Mouse (Mus musculus) cerebellum, adult 9-11 months (tissue): ENCODE results near the gene Fam3b.

Experiments
- DNase-seq: peaks from one replicate; pipeline ENCODE4 v3.0.0; 2022

The Fam3b gene

DNA sequence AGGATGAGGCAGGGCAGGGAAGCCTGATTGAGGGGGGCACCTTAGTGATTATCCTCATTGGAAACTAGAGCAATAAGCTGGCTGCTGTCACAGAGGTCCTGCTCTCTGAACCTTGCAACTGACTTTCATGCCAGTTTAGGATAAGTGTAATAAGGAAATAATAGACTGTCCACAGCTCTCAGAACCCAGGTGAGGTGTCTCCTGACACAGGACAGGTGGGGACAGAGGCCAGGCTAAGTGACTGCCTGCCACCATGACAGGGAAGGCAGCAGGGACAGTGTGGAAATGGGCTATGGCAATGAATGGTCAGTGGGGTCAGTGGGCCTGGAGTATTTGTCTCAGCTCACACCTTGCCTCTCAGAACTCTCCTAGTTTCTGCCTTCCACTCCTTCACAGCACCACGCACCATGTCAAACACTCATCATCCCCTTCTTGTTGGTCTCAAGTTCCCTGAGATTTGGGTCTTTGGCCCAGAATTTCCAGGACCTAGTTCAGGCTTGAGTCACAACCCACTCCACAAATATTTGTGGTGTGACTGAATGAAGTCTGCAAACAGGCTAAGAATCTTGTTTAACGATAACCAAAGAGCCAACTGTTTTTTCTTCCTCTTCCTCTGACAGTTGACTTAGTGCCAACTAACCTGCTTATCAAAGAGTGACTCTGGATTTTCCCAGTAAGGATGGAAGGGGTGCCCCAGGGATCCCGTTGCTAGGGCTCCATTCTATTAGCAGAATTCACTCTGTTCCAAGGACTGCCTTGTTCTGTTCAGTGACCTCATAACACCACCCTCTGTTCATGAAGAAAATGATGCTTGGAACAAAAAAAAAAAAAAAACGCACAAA lies at the start of gene Fam3b:
Gene Fam3b (minus strand): TSS at position 718 of the 842 bp plus-strand sequence.
- DNase-seq = no peak

DNA sequence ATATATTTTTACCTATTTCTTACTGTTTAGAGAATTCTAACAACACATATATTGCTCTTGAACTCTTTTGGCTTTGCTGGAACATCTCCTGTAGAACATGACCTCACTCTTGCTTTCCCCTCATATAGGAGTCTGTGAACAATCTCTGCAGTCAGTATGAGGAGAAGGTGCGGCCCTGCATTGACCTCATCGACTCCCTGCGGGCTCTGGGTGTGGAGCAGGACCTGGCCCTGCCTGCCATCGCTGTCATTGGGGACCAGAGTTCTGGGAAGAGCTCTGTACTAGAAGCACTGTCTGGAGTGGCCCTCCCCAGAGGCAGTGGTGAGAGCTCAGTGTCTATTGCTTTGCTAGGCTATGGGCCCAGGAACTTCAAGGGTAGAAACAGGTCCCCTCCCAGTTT lies 29.7 kb upstream of the Fam3b start:
- DNase-seq = no peak

DNA sequence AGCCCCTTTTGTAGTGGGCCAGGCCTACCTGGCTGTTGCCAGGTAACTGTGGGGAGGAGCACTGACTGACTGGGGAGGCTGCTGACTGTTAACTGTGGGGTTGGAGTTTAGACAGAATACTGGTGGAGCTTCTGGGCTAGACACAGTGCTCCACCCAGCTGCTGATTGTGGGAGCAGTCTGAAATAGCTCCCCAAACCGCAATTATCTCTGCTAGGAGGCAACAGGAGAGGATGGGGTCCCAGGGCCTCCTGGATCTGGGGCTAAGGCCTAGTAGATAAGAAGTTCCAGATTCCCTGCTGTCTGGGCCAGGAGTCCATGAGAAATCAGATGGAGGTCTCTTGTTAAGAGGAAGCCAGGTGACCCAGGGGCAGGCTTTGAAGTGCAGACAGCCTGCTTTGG lies 22.2 kb upstream of the Fam3b start:
- no peak for DNase-seq

DNA sequence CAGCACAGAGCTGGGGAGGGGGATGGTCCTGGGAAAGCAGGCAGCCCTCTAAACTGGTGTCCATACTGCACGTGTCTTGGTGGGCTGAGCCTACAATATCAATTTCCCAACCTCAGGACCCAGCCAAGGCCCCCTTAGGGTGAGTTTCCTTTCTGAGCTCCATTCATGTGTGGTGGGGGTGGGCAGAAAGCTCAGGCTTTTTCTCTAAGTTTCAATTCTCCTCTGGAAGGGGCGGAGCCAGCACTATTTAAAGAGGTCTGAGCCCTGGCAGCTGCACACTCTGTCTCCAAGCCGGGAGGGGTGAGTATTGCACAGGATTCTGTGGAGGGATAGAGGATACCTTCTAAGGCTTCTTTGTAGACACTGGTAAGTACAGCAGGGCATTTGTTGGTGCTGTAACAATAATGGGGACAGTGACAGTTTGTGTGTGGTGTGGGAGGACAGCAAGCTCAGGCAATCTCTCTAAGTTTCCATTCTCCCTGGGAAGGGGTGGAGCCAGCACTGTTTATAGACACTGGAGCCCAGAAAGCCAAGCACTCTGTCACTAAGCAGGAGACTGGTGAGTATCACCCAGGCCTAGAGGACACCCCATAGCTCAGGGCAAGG lies 21.3 kb upstream of the Fam3b start:
- DNase-seq = peak; percentile 8

DNA sequence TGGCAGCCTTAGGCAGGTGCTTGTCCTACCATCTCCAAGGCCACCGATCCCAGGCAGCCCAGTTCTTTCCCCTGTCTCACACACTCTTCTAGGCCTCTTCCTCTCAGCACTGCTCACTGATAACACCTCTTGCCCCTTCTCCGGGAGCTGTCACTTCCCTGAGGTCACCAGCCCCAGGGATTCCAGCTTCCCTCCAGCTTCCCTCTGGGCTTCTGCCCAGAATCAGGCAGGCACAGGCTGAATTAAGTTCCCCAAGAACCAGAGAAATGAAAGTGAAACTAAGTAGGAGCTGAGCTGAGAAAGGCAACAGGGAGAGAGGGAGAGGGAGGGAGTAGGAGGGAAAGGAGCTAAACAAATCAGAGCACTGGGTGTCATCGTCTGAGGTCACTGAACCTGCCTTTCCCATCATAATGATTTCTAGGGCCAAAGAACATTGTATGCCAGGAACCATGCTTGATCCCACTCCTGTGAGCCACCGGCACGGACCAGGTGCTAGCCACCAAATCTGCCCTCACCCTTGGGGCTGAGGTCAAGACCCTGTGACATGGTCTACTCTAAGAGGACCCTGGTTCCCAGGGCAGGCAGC lies 20.4 kb upstream of the Fam3b start:
- peak; percentile 39 for DNase-seq

DNA sequence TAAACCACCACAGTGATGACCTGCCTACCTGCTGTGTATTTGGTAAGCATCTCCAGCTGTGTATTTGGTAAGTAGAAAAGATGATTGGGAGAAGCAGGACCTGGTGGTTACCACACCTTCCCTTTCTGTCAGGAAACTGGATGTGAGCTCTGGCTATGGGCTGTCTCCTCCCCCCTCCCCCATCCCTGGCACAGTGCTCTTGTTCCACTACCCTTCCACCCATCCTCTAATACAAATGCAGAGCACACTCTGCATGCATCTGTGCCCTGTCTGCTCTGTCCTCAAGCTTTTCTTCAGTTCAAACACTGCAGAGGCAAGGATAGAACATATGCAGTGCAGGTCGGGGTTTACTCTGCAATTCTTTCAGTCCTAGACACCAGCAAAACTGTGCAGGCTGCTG lies 19.8 kb upstream of the Fam3b start:
- DNase-seq = peak; percentile 11

DNA sequence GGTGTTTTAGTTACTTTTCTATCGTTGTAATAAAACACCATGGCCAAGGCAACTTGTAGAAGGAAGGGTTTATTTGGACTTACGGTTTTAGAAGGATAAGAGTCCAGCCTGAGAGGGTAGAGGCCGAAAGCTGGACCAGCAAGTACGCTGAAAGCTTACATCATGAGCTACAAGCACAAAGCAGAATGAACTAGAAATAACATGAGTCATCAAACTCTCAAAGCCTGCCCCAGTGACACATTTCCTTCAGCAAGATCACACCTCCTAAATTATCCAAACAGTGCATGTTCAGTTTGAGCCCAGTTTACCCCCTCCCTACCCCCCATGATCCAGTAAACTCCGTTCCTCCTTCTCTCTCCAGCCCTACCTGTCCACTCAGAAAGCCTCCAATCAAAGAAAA lies 19.1 kb upstream of the Fam3b start:
- DNase-seq = no peak

DNA sequence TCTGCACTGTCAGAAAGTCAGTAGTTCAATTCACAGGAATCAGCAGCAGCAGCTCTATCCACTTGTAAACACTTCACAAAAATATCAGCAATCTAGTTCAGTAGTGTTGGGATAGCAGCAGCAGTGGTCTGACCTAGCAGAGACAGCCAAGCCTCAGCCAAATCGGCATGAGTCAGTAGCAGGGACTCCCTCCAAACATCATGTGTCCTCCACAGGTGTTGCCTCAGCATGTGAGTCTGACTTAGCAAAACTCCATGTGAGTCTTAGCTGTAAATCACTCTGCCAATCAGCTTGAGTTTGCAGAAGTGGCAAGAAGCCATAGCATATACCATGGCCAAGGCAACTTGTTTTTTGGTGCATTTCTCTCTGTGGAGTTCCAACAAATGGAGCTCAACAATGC lies 18.5 kb upstream of the Fam3b start:
- no peak for DNase-seq

DNA sequence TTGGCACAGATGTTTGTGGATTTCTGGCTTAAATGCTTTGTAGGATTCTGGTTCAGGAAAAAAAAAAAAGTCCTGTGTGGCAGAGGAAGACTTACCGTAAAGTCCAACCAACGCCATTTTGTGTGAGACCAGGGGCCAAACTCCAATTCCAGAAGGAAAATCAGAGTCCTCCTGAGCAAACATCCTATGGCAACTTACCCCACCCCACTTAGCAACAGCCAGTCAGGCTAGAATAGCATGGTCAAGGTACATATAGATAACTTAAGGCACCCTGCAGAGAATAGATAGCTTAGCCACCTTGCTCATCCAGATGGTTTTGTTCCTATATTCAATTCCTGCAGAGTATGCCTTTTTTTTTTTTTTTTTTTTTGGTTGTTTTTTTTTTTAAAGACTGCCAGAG lies 14.6 kb upstream of the Fam3b start:
- DNase-seq = no peak

DNA sequence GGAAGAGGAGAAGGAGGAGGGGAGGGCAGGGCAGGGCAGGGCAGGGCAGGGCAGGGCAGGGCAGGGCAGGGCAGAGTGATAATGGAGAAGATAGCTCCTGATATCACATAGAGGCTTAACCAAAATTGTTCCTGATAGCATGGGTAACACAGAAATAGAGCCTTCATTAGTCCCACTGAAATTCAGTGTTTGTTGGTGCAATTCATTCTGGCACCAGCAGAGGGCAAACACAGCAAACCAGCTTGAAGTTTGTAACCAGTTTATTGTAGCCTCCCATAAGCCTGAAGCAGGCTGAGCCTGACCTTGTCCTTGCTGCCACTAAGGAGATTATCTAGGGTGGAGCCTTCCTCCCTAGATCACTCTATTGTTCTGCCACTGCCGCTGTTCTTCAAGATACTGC lies 8.4 kb upstream of the Fam3b start:
- DNase-seq = peak; percentile 7

DNA sequence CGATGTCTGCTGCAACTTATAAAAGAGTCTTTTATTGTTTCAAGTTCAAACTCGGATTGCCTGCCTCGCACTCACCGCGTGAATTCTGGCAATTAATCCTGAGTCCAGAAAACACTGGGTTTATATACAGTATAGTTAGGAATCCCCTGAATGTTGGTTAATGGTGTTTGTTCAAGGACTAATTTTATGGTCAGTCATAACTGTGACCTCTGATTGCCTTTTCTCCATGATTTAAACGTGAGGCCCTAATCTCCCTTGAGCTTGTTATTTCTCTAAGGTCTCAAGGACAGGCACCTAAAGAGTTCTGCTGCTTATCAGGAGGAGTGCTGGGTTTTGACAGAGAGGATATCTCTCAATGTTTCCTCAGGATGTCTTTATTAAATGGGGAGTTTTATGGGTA lies 7.4 kb upstream of the Fam3b start:
- DNase-seq = no peak

DNA sequence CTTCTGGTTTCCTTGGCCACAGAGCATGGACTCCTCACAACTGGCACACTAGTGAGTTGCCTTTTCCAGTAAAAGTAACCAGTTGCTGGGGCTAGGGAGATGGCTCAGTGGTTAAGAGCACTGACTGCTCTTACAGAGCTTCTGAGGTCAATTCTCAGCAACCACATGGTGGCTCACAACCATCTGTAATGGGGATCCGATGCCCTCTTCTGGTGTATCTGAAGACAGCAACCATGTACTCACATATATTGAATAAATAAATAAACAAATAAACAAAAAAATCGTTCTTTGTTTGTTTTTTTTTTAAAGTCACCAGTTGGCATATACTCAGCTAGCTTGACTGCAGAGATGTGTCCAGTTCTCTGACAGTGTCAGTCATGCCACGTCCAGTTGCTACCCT lies 1.7 kb upstream of the Fam3b start:
- no peak for DNase-seq

DNA sequence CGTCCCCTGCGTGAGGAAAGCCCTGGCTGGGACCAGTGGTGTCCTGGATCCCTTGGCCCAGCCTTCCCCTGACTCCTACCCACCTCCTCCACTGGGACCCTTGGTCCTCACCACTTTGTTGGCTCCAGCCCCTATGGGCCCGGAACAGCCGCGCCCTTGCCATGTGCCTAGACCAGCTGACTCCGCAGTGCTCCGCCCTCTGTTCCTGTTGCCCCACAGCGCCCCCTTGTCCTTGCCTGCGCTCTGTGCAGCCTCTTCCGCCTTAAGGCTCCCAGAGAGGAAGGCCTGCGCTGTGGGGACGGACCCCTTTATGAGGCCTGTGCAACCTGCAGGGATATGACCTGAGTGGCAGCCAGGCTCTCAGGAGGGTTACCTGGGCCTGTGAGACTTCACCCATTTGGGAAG lies 2.3 kb downstream of the Fam3b start:
- no peak for DNase-seq

DNA sequence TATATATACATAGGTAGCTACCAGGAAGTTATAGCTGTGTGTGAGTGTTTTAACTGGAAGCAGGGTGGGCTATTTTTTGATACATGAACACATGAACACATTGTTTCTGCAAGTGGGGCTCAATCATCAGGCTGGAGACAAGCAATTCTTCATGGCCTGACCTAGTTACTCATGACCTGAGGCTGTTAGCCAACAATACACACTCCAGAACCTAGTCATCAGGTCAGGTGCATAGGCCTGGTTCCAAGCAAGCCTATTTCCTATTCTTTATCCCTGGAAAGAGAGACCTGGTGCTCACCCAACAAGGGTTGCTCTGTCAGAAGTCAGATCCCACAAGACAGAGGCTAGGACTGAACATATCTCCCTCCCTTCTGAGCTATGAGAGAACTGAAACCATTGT lies 3.1 kb downstream of the Fam3b start:
- no peak for DNase-seq

DNA sequence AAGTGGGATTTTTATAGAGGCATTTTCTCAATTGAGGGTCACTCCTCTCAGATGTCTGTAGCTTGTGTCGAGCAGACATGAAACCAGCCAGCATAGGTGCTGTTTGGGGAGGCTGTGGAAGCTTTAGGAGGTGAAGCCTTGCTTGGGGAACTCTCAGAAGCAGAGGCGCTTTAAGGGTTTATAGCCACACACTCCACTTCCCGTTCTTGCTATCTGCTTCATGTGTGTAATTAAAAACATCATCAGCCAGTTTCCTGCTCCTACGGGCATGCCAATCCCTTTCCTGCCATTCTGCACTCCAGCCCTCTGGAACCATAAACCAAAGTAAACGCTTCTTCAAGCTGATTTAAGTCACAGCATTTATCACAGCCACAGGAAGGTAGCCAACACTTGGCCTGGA lies 3.8 kb downstream of the Fam3b start:
- no peak for DNase-seq

DNA sequence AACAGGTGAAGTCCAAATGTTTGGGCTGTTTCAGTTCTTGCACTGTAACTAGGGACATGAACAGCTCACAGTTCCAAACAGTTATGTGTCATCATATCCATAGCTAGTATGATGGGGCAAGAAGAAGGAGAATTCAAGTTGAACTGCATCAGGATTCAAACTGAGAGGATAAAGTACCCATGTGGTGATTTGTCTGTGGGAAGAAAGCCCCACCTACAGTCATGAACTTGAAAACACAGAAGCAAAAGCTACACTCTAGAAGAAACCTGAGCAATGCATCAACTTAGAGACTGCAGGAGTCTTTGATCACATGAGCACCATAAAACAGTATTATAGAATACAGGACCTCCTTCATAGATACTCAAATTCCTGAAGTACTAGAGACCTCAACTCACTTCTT lies 6.8 kb downstream of the Fam3b start:
- DNase-seq = no peak

DNA sequence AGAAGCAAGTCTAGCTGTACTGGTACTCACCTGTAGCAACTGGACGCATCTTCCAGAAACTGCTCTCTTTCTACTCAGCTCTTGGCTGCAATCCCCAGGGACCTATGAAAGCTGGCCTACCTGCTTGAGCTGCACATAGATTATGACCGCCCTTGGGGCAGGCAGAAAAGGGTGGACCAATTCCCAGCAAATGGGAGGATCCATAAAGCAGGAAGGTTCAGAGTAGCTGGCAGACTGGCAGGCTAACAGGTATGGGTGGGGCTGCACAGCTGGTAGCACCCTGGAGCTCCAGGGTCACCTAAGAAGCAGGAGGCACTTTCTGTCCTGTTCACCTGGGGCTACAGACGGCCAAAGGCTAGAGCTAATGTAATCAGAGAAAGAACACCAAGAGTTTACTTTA lies 9.8 kb downstream of the Fam3b start:
- DNase-seq = no peak

DNA sequence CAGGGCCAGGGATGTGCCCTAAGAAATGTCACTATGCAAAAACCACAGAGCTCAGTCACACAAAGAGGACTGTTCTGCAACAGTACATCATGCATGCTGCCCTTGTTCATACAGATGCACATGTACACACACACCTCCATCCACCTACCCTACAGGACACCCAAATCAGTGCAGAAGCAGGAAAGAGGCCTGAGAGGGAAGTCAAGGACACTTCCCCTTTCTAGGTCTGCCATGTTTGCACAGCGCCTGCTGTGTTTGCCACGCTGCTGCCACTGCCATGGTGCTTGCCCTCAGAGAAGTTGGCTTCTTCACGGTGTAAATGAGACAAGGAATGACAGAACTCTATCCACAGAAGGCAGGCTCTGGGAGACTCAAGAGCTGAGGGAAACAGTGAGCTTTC lies 10.8 kb downstream of the Fam3b start:
- no peak for DNase-seq

DNA sequence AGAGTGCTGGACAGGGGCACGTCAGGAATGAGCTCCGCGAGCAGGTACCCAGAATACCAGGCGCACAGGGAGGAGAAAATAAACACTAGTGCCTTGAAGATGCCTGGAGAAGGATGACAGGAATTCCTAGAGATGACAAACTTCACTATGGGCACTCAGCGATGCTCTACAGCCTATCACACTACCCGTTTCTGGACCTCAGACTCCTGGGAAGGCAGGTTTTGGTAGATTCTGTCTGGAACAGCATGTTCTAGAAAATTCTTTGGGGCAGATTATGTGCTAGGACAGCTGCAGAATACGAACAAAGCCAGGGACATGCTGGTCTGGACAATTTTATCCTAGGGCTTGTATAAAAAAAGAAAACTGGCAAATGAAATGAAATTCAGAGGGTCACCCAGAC lies 13.7 kb downstream of the Fam3b start:
- no peak for DNase-seq

DNA sequence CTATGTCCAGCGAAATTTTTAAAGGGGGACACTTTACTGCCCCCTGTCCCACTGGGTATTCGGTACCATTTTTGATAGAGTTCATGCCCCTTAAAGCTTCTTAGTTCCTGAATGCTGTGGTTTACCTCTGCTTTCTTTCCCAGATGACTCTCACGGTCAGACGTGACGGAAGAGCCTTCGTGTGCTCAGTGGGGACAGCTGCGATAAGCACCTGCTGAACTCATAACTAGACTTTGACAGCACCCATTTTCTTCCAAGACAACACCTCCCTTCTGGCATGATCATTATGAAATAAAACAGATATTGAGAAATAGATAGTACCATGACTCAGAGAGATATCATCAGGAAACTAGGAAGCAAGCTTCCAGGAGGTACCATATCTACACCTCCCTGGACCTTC lies 15.2 kb downstream of the Fam3b start:
- no peak for DNase-seq

DNA sequence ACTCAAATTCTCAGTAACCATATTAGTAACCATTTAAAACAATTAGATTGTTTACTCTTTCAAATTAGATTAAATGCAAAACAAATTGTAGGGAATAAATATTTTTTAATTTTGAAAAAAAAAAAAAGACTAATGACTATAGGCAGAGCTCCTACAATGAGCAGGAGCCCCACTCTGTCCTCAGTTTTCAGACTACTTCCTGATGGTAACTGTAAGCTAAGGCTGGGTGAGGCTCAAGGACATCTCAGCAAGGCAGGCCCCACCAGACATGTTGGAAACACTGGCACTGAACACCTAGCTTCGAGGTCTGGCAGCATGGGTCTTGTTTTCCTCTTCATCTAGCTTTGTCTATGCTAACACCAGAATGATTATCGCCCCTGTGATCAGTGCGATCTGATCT lies 16.5 kb downstream of the Fam3b start:
- DNase-seq = no peak

DNA sequence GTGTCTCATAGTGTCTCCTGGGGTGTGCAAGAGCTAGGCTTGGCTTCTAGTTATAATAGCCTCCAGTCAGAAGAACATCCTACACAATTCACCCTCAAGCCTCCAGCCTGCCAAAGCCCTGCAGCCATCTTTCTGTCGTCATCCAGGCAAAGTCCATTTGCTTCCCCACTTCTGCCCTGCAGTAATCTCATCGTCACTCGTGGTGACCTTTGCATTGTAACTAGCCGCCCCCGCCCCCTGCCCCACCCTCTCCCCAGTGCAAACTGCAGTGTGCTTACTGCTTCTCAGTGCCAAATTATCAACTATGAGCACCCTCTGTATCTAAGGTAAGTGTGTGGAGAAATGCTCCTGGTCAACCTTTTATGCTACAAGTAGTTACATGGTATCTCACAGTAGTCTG lies 16.9 kb downstream of the Fam3b start:
- no peak for DNase-seq

DNA sequence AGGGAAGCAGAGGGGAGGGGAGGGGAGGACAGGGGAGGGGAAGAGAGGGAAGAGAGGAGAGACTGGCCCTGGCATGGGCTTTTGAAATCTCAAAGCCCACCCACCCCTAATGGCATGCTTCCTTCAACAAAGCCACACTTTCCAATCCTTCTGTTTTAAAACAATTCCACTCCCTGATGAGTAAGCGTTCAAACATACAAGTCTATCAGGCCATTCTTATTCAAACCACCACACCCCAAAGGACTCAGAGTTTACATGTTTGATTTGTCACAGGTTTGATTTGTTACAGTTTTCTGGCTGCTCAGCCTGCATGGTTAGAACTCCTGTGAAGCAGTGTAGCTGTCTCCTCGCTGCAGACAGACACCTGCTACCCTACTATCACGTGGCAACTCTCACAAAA lies 18.6 kb downstream of the Fam3b start:
- no peak for DNase-seq

DNA sequence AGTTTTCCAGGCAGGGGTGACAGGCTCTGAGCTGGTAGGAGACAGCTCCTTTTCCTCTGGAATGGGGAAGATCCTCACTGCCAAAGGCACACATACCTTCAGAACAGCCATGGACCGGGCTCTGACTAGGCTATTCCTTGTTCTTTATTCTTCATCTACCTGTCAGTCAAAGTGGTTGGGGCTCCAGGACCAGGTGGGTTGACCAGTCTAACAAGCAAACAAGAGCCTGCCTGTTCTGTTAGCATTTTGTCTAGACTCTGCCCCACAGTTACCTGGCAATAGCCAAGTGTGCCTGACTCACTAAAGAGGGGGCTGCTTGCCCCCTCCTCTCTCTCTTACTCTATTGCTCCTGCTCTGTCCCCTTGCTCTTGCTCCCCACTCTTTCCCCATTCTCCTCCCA lies 22.2 kb downstream of the Fam3b start:
- DNase-seq = no peak

DNA sequence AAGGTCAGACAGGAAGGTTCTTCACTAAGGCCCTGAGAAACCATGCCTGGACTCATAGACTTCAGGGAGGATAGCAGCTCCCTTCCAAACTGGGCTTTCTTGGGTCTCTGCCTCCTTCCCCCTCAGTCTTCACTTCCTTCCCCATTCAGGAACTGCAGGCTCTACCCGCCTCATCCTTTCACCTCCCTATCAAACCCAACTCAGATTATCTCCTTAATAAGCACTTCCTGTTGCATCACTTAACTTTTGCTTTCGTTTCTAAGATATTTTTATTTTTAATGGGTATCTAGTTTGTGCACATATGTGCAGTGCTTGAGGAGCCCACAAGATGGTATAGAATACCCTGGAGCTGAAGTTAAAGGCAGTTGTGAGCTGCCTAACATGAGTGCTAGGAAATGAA lies 36.0 kb downstream of the Fam3b start:
- no peak for DNase-seq
